Mouse (Mus musculus): Measurements from ENCODE around the gene Bloc1s6.
A peak's percentile ranks its signal among the peaks of the same experiment; 100 is the strongest.

DNA sequence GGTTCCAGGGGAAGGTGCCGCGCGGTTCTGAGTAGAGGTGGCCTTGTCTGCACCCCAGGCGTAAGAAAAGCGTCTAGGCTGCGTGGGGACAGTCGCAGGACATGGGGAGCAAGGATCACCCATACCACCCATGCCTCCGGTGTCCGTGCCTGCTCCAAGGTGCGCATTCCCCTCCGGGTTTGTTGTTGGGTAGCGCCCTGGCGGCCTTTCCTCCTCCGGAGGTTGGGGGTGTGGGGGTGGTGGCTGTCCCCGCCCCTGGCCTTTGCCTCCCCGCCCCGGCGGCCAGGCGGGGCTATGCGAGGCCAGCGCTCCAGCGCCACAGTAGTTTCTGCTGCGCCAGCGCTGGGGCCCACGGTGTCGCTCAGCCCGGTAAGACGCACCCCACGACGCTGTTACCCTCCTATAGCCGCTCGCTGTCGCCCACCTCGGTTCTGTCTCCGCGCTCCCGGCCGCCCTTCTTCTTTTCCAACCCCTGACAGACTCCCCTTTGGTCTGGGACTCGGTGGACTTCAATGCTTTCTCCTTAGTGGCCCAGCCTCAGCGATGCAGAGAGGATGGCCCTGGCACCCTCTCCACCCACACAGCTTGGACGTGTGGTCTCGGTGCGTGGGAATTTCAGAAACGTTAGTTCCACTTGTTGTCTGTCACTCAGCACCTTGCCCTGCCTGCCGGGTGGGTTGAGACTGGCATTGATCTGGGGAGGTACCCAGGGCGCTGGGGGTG is 26.9 kb downstream of the Bloc1s6 start, which contains the start of gene Sqor:
- TF ChIP-seq POLR2A (IDR thresholded peaks at IDR 0.05; ENCODE audit: borderline replicate concordance, extremely low read depth, low read depth, low read length) = peak; percentile 83
- TF ChIP-seq CTCF (IDR thresholded peaks at IDR 0.05; ENCODE audit: insufficient read depth, low read length) = no peak

All from lung, adult 2 months (tissue).